Mouse (Mus musculus): ENCODE results near the gene Tnr. TPM values are rescaled to one million over a fixed set of nuclear protein-coding genes. Genes with fewer than 3 reads are reported as not detected.

The Tnr gene
- total RNA-seq, 2 experiments from 2014 or later: 157 to 159 TPM

- H3K27ac ChIP-seq: peak overlapping the region; percentile 74
- TF ChIP-seq CTCF (conservative IDR thresholded peaks at IDR 0.05): no peak
- peak in 1 of 2 experiments; percentile 25 for DNase-seq (ENCODE audit: low spot score in 2 of 2)
Observed at GRCm38 (mm10) chr1:159532841-159533569, 9.4 kb downstream of the Tnr start.

GRCm38 (mm10) chr1:159535582-159535981 lies 12.0 kb downstream of the Tnr start:
- H3K4me3 ChIP-seq: no peak overlapping the region
- no peak overlapping the region for H3K27ac ChIP-seq
- no peak for TF ChIP-seq CTCF (conservative IDR thresholded peaks at IDR 0.05)
- DNase-seq (ENCODE audit: low spot score in 2 of 2): no peak

More at GRCm38 (mm10) chr1:159532841-159533569, 9.4 kb downstream of the Tnr start:
- H3K4me3 ChIP-seq: no peak overlapping the region

GRCm38 (mm10) chr1:159537541-159537940 lies 14.0 kb downstream of the Tnr start:
- Histone ChIP-seq H3K4me3 (no peak overlapping the region), H3K27ac (no peak overlapping the region)
- no peak for DNase-seq (ENCODE audit: low spot score in 2 of 2)
- TF ChIP-seq CTCF (conservative IDR thresholded peaks at IDR 0.05): no peak

GRCm38 (mm10) chr1:159538076-159538475 lies 14.5 kb downstream of the Tnr start:
- no peak for DNase-seq (ENCODE audit: low spot score in 2 of 2)
- TF ChIP-seq CTCF (conservative IDR thresholded peaks at IDR 0.05): no peak
- Histone ChIP-seq H3K4me3 (no peak overlapping the region), H3K27ac (no peak overlapping the region)

- no peak overlapping the region for H3K27ac ChIP-seq
- no peak for DNase-seq (ENCODE audit: low spot score in 2 of 2)
- no peak overlapping the region for H3K4me3 ChIP-seq
- no peak for TF ChIP-seq CTCF (conservative IDR thresholded peaks at IDR 0.05)
Observed at GRCm38 (mm10) chr1:159545470-159546145, 22.0 kb downstream of the Tnr start.

GRCm38 (mm10) chr1:159551036-159551435 lies 27.5 kb downstream of the Tnr start:
- TF ChIP-seq CTCF (conservative IDR thresholded peaks at IDR 0.05): no peak
- no peak overlapping the region for H3K4me3 ChIP-seq
- no peak for DNase-seq (ENCODE audit: low spot score in 2 of 2)
- H3K27ac ChIP-seq: 0 out of 2 replicates have a peak overlapping the region, but pooled peaks have one; percentile 5

- TF ChIP-seq CTCF (conservative IDR thresholded peaks at IDR 0.05): 0 out of 2 replicates have a peak, but pooled peaks have one; percentile 2
- no peak for DNase-seq (ENCODE audit: low spot score in 2 of 2)
- Histone ChIP-seq H3K27ac (peak overlapping the region; percentile 28), H3K4me3 (no peak overlapping the region)
Observed at GRCm38 (mm10) chr1:159551591-159552442, 28.2 kb downstream of the Tnr start.

- TF ChIP-seq CTCF (conservative IDR thresholded peaks at IDR 0.05): no peak
- no peak overlapping the region for H3K27ac ChIP-seq
- H3K4me3 ChIP-seq: no peak overlapping the region
- DNase-seq (ENCODE audit: low spot score in 2 of 2): no peak
Observed at GRCm38 (mm10) chr1:159561616-159562015, 38.0 kb downstream of the Tnr start.

GRCm38 (mm10) chr1:159565129-159565528 lies 41.6 kb downstream of the Tnr start:
- no peak for TF ChIP-seq CTCF (conservative IDR thresholded peaks at IDR 0.05)
- Histone ChIP-seq H3K27ac (0 out of 2 replicates have a peak overlapping the region, but pooled peaks have one; percentile 36), H3K4me3 (no peak overlapping the region)
- DNase-seq (ENCODE audit: low spot score in 2 of 2): no peak

GRCm38 (mm10) chr1:159566046-159566445 lies 42.5 kb downstream of the Tnr start:
- peak; percentile 66 for TF ChIP-seq CTCF (conservative IDR thresholded peaks at IDR 0.05)
- Histone ChIP-seq H3K27ac (0 out of 2 replicates have a peak overlapping the region, but pooled peaks have one; percentile 32), H3K4me3 (no peak overlapping the region)
- no peak for DNase-seq (ENCODE audit: low spot score in 2 of 2)

GRCm38 (mm10) chr1:159567171-159567570 lies 43.6 kb downstream of the Tnr start:
- Histone ChIP-seq H3K27ac (no peak overlapping the region), H3K4me3 (no peak overlapping the region)
- no peak for TF ChIP-seq CTCF (conservative IDR thresholded peaks at IDR 0.05)
- no peak for DNase-seq (ENCODE audit: low spot score in 2 of 2)

GRCm38 (mm10) chr1:159570270-159570669 lies 46.7 kb downstream of the Tnr start:
- DNase-seq (ENCODE audit: low spot score in 2 of 2): no peak
- peak overlapping the region; percentile 75 for H3K27ac ChIP-seq
- TF ChIP-seq CTCF (conservative IDR thresholded peaks at IDR 0.05): no peak
- no peak overlapping the region for H3K4me3 ChIP-seq

GRCm38 (mm10) chr1:159570831-159571230 lies 47.3 kb downstream of the Tnr start:
- H3K4me3 ChIP-seq: no peak overlapping the region
- H3K27ac ChIP-seq: peak overlapping the region; percentile 75
- no peak for DNase-seq (ENCODE audit: low spot score in 2 of 2)
- no peak for TF ChIP-seq CTCF (conservative IDR thresholded peaks at IDR 0.05)

Measured in layer of hippocampus, adult 2 months (tissue).